Mouse (Mus musculus) embryonic fibroblast, embryonic 13.5 days (primary cell): ENCODE data around the gene Dcaf4.

Source experiments
- CTCF ChIP-seq: IDR thresholded peaks from 2 replicates; pipeline ENCODE4 v1.5.1; 2011; ENCODE audit warnings: mild to moderate bottlenecking, control low read depth, low read length, moderate library complexity, borderline replicate concordance; ENCODE audit not compliant: insufficient read depth
- POLR2A ChIP-seq: IDR thresholded peaks from 2 replicates; pipeline ENCODE4 v1.6.1; 2011; ENCODE audit warnings: low read depth, mild to moderate bottlenecking, control low read depth, low read length, moderate library complexity

DNA sequence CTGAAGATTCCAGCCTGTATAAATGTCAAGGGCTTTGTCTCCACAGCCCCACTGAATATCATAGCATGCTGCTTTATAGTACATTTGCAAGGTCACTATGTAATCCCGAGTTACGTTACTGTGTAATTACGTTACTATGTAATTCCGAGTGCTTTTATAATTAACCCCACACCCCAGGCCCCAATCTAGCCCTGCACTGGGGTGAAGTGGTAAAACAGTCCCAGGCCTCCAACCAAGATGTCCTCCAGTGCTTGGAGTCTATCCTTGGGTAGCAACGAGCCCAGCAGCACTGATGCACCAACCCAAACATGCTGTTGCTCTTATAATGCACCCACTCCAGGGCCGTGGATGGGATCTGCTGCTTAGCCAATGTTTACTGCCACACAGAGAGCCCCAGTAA lies 2.8 kb downstream of the Dcaf4 start:
- TF ChIP-seq CTCF (no peak), POLR2A (no peak)
